8 mouse cellular contexts compared by ENCODE assay signal in genomic region chr4:139209130-139209840, GRCm38 (mm10). TPM values are rescaled to one million over a fixed set of nuclear protein-coding genes. Genes with fewer than 3 reads are reported as not detected.
DNase-seq lines count a peak whose midpoint lies in the region; ATAC-seq and TF ChIP-seq lines count a peak whose summit lies in the region.
"Had no signal": no experiment of that assay in that cellular context is flagged by ENCODE, and none has a peak within 500 bp of the region (broad histone marks: within the 10 kb centered on the region; RNA-seq: fewer than 3 reads in every experiment).

No protein-coding gene starts in this region.

- no peak for DNase-seq in liver, adult 2 months (ENCODE audit: extremely low read depth, low read depth, low spot score)
- no peak for DNase-seq in liver
- no peak for DNase-seq in adrenal gland, postnatal 4 days (ENCODE audit: low spot score in 2 of 2)
- DNase-seq: kidney, adult 11 months had no signal

- H3K4me3 ChIP-seq in liver, adult 2 months (ENCODE audit: insufficient read depth, low read depth, low read length) = no peak overlapping the region
- no peak overlapping the region for H3K4me3 ChIP-seq in bone marrow macrophage, adult 2 months (ENCODE audit: insufficient read depth, low read length)
- no peak overlapping the region for H3K4me3 ChIP-seq in intestine, embryonic 15.5 days (replicated peaks)
- H3K4me3 ChIP-seq in neural tube, embryonic 15.5 days (replicated peaks) = no peak overlapping the region

- 0 out of 2 replicates have a peak overlapping the region, but pooled peaks have one; percentile 10 for H3K4me2 ChIP-seq in intestine, embryonic 15.5 days (replicated peaks)
- H3K4me2 ChIP-seq in neural tube, embryonic 15.5 days = no peak overlapping the region

- H3K4me1 ChIP-seq in liver, adult 2 months (ENCODE audit: control insufficient read depth, insufficient read depth, low read length) = peaks cover 32% of the 10 kb centered on the region
- peaks cover 77% of the 10 kb centered on the region for H3K4me1 ChIP-seq in bone marrow macrophage, adult 2 months (ENCODE audit: control insufficient read depth, insufficient read depth, low read length)
- peaks cover 61% of the 10 kb centered on the region for H3K4me1 ChIP-seq in intestine, embryonic 15.5 days (replicated peaks)
- peaks cover 56% of the 10 kb centered on the region for H3K4me1 ChIP-seq in neural tube, embryonic 15.5 days

- H3K27ac ChIP-seq in liver, adult 2 months (replicated peaks; ENCODE audit: insufficient read depth, low read depth, low read length) = peak overlapping the region; percentile 10; the same call in 1 of the 2 replicates
- peak overlapping the region; percentile 90 for H3K27ac ChIP-seq in bone marrow macrophage, adult 2 months (ENCODE audit: insufficient read depth, low read depth, low read length)
- H3K27ac ChIP-seq in intestine, embryonic 15.5 days = peak overlapping the region; percentile 77
- H3K27ac ChIP-seq in neural tube, embryonic 15.5 days (replicated peaks) = peak overlapping the region; percentile 52

- no peaks in the 10 kb centered on the region for H3K27me3 ChIP-seq in liver, adult 2 months (ENCODE audit: control insufficient read depth, insufficient read depth, low read length)
- no peaks in the 10 kb centered on the region for H3K27me3 ChIP-seq in intestine, embryonic 15.5 days (replicated peaks)
- H3K27me3 ChIP-seq in neural tube, embryonic 15.5 days (replicated peaks) = no peaks in the 10 kb centered on the region

- peaks cover 52% of the 10 kb centered on the region for H3K79me2 ChIP-seq in liver, adult 2 months (ENCODE audit: control insufficient read depth, insufficient read depth, low read length)

- 70% methylated on average over 5 of the region's 5 CpGs for WGBS in liver, adult 2 months
- 58% methylated on average over 5 of the region's 5 CpGs for WGBS in intestine, embryonic 15.5 days
- WGBS in neural tube, embryonic 15.5 days = 74% methylated on average over 5 of the region's 5 CpGs

- no peak for TF ChIP-seq CTCF in liver, adult 2 months (IDR thresholded peaks at IDR 0.05; ENCODE audit: low read depth, low read length)
- no peak for TF ChIP-seq CTCF in bone marrow macrophage, adult 2 months (IDR thresholded peaks at IDR 0.05; ENCODE audit: low read depth, low read length)

- no peak overlapping the region for H3K9ac ChIP-seq in liver, adult 2 months (ENCODE audit: low read depth, low read length)
- H3K9ac ChIP-seq in intestine, embryonic 15.5 days = peak overlapping the region; percentile 3; the same call in 1 of the 2 replicates
- no peak overlapping the region for H3K9ac ChIP-seq in neural tube, embryonic 15.5 days (replicated peaks)

- no peak for TF ChIP-seq POLR2A in liver, adult 2 months (IDR thresholded peaks at IDR 0.05; ENCODE audit: extremely low read depth, insufficient read depth, low read length)
- TF ChIP-seq POLR2A in bone marrow macrophage, adult 2 months (IDR thresholded peaks at IDR 0.05; ENCODE audit: borderline replicate concordance, low read depth, low read length) = no peak

- H3K9me3 ChIP-seq in intestine, embryonic 15.5 days = no peaks in the 10 kb centered on the region
- H3K9me3 ChIP-seq in neural tube, embryonic 15.5 days (replicated peaks) = no peaks in the 10 kb centered on the region

- no peak for ATAC-seq in intestine, embryonic 15.5 days
- ATAC-seq in neural tube, embryonic 15.5 days (ENCODE audit: low FRiP score) = no peak
- no peak for ATAC-seq in activated CD4-positive, CD25-positive, alpha-beta regulatory T cell, adult 4 months

- H3K36me3 ChIP-seq in liver, adult 2 months (ENCODE audit: control insufficient read depth, insufficient read depth, low read length) = no peaks in the 10 kb centered on the region
- H3K36me3 ChIP-seq in intestine, embryonic 15.5 days = peaks cover 10% of the 10 kb centered on the region
- H3K36me3 ChIP-seq in neural tube, embryonic 15.5 days = no peaks in the 10 kb centered on the region

RNA-seq across cellular contexts. Expression of gene Capzb, which starts 16.6 kb away (rescaled TPM):
- 51.4 and 58.5 TPM in 2 replicates for total RNA-seq in liver, adult 2 months (2014; rRNA removed)
- polyA plus RNA-seq in liver, adult 2 months (2012; rRNA removed) = 52.6 and 56.4 TPM in 2 replicates
- 483 and 496 TPM in 2 replicates for polyA plus RNA-seq in bone marrow macrophage, adult 2 months (2012; ENCODE audit: insufficient read depth, insufficient read length, missing spikeins)
- polyA plus RNA-seq in intestine, embryonic 15.5 days (2015; fragmentation: Nextera tagmentation; extraction: Ambion mirVana) = 410 and 425 TPM in 2 replicates
- polyA plus RNA-seq in neural tube, embryonic 15.5 days (2015; fragmentation: Nextera tagmentation; extraction: Ambion mirVana) = 323 and 359 TPM in 2 replicates
- polyA plus RNA-seq in activated CD4-positive, CD25-positive, alpha-beta regulatory T cell, adult 4 months (2017; shearing (Covaris generic)) = 100 to 1,000 TPM; 633 to 647 TPM
- 100 to 1,000 TPM; 343 to 361 TPM for total RNA-seq in adrenal gland, postnatal 4 days (2021)

Comparison
In these comparisons a context has a peak if more than half of its experiments do, and no peak if none do; other contexts are left out.
1. H3K27ac ChIP-seq: peak in every context shown above with its lines; median percentile 90 in bone marrow macrophage, adult 2 months; 77 in intestine, embryonic 15.5 days; 52 in neural tube, embryonic 15.5 days; 10 in liver, adult 2 months.